Mouse (Mus musculus): ENCODE measurements around the gene Acsl6.
"Not testable (repeated sequence)": the region's sequence is repeated elsewhere in the genome, so short reads cannot be mapped to it uniquely, and the experiment has no call there.

Acsl6 gene

GRCm38 (mm10) chr11:54303728-54304470 is at the start of gene Acsl6:
Gene Acsl6, plus strand, starts transcription at chr11:54303798.
- peak; percentile 23 for DNase-seq (ENCODE audit: low read depth)

DNA sequence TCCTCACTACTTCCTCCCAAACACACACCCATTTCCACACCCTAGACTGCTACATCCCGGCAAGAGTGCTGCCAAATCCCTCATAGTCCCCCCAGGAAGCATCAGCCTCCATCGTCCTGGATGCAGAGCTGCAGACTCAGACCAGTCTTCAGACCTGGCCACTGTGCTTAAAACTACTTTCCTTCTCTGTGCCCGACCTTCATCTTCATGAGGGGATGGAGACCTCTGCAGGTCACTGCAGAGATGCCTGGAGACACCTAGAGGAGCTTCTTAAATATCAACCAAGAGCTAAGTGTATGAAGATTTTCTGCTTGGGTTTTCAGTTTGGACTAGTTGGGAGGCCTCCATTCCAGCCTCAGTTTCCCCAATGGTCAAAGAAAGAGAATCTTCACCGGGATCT is 49.5 kb upstream of the Acsl6 start:
- peak; percentile 70 for DNase-seq (ENCODE audit: low read depth)

GRCm38 (mm10) chr11:54256624-54257376 is 46.8 kb upstream of the Acsl6 start:
- DNase-seq (ENCODE audit: low read depth): peak; percentile 81

DNA sequence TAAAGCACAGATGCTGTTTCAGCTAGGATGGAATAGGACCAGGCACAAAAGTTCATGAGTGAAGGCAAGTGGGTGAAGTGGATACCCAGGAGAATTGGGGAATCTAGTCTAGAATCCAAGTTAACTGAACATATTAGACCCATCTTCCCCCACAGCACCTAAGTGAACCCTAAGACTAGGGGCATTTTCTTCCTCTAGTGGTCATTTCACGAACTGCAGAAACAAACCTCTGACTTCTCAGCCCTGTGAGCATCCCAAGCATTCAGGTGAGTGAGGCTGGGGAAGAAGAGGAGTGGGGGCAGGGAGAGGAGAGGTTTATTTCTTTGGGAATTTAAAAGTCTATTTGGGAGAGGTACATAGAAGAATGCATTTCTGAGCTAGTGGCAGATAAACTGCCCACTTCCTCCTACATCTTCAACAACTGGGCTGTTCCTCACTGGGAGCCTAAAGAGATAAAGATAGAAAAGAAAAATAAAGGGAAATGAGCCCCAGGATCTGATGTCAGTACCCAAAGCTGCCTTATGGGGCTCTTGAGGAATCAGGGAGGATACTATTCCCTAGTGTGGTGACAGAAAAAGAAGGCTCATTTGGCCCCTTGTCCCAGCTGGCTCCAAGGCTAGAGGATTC is 40.1 kb upstream of the Acsl6 start:
- peak; percentile 9 for DNase-seq (ENCODE audit: low read depth)

DNA sequence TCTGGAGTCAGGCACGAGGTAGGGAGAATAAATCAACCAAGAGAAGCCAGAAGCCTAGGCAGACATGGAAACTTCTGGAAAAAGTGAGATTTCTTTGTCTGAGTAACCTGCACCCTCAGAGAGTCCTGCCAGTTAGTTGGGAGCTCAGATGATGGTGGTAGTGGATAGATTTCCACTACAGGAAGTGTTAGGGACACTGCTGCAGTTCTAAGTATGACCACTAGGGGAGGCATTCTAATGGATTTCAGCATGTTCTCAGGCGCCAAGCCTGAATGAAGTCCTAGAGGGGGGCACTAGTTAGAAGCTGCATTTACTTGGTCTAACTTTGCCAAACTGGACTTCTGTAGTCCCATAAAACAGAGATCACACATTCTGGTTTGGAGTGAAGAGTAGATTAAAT is 39.1 kb upstream of the Acsl6 start:
- DNase-seq (ENCODE audit: low read depth): peak; percentile 71

DNA sequence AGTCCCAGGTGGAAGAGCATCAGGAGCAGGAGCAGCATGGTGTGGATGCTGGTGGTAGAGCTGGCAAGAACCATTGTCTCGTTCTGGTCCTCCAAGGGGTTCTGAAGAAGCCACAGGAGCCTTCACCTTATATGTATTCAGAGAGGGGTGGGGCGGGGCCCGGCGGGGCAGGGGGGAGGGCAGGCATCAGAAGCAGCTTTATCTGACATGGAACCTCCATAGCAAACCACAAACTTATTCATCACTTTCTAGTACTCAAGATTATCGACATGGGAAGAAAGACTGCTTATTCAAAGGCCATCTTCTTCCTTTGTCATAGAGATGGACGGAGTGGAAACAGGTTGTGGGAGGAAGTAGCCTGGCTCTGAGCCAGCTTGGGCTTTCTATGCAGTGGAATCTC is 36.4 kb upstream of the Acsl6 start, which contains the start of gene Il3:
Il3 (minus strand) TSS at position 101 of the 400 bp plus-strand sequence.
- no peak for DNase-seq (ENCODE audit: low read depth)

GRCm38 (mm10) chr11:54269191-54269896 is 34.3 kb upstream of the Acsl6 start:
- peak; percentile 37 for DNase-seq (ENCODE audit: low read depth)

GRCm38 (mm10) chr11:54271437-54271949 is 32.1 kb upstream of the Acsl6 start:
- no peak for DNase-seq (ENCODE audit: low read depth)

GRCm38 (mm10) chr11:54287821-54288453 is 15.7 kb upstream of the Acsl6 start:
- DNase-seq (ENCODE audit: low read depth): no peak

GRCm38 (mm10) chr11:54292163-54292562 is 11.4 kb upstream of the Acsl6 start:
- DNase-seq (ENCODE audit: low read depth): no peak

DNA sequence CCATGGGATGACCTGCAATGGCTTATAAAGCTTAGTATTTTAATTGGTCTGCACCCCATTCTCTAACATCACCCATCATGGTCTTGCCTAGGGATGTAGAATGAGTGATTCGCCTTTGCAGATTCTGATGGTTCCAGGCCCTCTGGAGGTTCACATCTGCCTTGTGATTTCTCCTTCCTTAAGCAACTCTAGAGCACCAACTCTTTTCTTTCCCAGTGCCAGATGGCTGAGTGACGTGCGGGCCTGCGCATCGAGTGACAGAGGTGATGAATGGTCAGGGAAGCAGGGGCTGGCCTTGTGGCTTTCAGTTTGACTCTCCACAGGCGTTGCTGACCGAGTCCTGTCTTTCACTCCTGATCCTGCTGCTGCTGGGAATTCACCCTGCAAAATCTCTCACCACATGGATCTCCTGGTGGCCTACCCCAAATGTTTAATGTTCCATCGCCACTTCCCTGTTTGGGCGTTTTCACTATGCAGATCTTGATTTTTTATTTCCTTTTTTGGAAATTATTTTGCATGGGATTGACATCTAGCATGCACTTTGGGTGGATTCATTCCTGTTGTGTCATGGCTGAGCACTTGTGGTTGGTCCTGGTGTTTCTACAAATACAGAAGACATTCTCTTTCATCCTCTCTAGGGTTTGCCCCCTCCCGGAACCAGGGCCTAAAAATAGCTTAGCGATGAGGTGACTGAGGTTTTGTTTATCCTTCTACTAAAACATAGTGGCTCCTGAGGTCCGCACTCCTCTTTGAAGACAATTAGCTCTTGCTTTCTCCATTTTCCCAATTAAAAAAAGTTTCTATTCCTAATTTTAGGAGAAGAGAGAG is 9.4 kb upstream of the Acsl6 start:
- no peak for DNase-seq (ENCODE audit: low read depth)

DNA sequence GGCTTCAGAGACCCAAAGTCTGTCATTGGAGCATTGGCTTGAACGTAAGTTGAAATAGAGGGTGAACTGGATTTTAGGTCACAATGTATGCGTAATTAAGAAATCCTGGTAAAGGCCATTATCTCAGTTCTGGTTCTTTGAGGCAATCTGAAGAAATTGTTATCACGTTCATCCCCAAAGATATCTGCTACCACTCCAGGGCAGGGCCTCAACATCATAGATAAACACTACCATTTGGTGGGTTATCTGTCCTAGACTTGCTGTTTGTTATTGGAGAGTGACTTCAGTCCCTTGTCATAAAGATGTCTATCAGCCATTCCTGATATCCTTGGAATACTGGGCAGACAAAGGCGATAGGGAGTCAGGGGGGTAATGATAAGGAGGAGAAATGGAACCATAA is 7.6 kb upstream of the Acsl6 start:
- no peak for DNase-seq (ENCODE audit: low read depth)

- DNase-seq (ENCODE audit: low read depth): no peak
Measured at GRCm38 (mm10) chr11:54296734-54297133, 6.9 kb upstream of the Acsl6 start.

DNA sequence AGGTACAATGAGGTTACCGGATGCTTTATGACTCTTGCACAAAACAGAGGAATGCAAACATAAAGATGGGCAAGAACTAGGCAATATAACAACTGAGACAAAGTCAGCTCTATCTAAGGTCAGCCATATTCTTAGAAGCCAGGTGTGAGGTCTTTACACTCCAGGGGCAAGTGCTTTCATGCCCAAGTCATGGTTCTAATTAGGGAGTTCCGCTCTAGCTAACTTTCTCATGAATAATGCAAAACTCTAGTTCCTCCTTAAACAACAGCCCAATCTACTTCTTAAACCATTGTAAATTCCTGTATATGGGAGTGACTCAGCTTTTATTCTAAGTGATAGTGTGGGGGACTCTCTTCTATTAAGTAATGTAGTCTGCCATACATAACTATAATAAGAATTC is 6.1 kb upstream of the Acsl6 start:
- not testable (repeated sequence) for DNase-seq (ENCODE audit: low read depth)

GRCm38 (mm10) chr11:54298777-54299176 is 4.8 kb upstream of the Acsl6 start:
- DNase-seq (ENCODE audit: low read depth): no peak

- no peak for DNase-seq (ENCODE audit: low read depth)
Measured at GRCm38 (mm10) chr11:54301994-54302393, 1.6 kb upstream of the Acsl6 start.

GRCm38 (mm10) chr11:54302606-54303005 is 992 bp upstream of the Acsl6 start:
- DNase-seq (ENCODE audit: low read depth): no peak

- DNase-seq (ENCODE audit: low read depth): peak; percentile 81
Measured at GRCm38 (mm10) chr11:54303076-54303727, 396 bp upstream of the Acsl6 start.

DNA sequence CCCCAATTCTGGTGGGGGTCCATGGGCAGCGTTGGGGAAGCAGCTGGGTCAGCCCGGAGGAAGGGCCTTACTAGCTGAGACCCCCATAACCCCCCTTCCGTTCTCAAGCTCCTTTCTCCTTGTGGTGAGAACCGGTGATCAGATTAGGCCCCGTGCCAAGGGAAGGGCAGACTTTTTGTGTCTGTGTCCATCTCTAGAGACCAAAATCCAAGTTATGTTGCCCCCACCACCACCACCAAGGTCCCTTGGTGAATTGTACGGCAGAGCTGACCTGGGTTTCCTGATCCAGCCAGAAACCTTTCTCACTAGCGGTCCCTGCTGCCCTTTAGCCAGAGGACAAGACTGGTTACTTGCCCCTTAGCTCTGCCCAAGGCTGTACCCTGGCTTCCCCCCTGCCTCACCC is 874 bp downstream of the Acsl6 start:
- DNase-seq (ENCODE audit: low read depth): peak; percentile 11

DNA sequence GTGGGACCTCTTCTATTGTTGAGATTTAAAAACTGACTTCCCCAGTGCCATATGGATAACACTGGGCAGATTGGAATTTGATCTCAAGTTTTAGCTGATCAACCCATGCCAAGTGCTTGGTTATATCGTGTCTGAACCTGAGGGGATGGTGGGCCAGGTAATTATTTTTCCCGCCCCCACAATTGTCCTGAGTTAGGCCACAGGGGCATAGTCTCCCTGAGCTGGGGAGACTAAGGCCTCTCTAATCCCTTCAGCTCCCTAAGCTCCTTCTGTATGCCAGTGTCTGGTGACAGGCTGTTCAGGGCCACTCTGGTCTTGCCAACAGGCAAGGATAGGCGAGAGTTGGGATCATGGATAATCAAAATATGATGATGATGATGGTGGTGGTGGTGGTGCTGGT is 1.7 kb downstream of the Acsl6 start:
- DNase-seq (ENCODE audit: low read depth): no peak
